Mouse (Mus musculus) heart, adult 2 months (tissue): ENCODE data around the gene Slc24a3.

Experiments
- CTCF ChIP-seq: fragments of 200-600 bp; IDR thresholded peaks from 2 replicates; pipeline ENCODE4 v1.8.1; 2022; ENCODE audit warnings: antibody characterized with exemption, mild to moderate bottlenecking, moderate library complexity
- EP300 ChIP-seq: fragments of 200-500 bp; IDR thresholded peaks from 2 replicates; pipeline ENCODE4 v1.6.1; 2011; ENCODE audit warnings: low read depth, low read length, control low read depth; ENCODE audit not compliant: insufficient read depth
- POLR2A ChIP-seq: fragments of 200-500 bp; IDR thresholded peaks from 2 replicates; pipeline ENCODE4 v1.6.1; 2011; ENCODE audit warnings: mild to moderate bottlenecking, low read depth, low read length, control low read depth; ENCODE audit not compliant: insufficient read depth

- TF ChIP-seq POLR2A (no peak), CTCF (no peak), EP300 (no peak)
Measured at GRCm38 (mm10) chr2:145257332-145257731, 89.8 kb downstream of the Slc24a3 start.
